Mouse (Mus musculus): ENCODE measurements at regions not wholly inside any gene's neighbourhood (a gene's known extent, or its start where the extent isn't known, plus 50 kb on each side); places are given as distances from the start of the nearest gene placed in this dataset.

GRCm38 (mm10) chr3:40458490-40458889 lies 72.6 kb upstream of the Intu start:
- DNase-seq (ENCODE audit: low spot score in 2 of 2) = no peak

- DNase-seq (ENCODE audit: low spot score in 2 of 2) = no peak
Measured at GRCm38 (mm10) chr3:40463446-40463845, 67.6 kb upstream of the Intu start.

- no peak for DNase-seq (ENCODE audit: low spot score in 2 of 2)
Measured at GRCm38 (mm10) chr3:40470101-40470500, 61.0 kb upstream of the Intu start.

- DNase-seq (ENCODE audit: low spot score in 2 of 2) = no peak
Measured at GRCm38 (mm10) chr3:40472766-40473165, 58.3 kb upstream of the Intu start.

- DNase-seq (ENCODE audit: low spot score in 2 of 2) = no peak
Measured at GRCm38 (mm10) chr3:40480258-40480951, 50.7 kb upstream of the Intu start.

Measured in heart, adult 9 months (tissue).